Mouse (Mus musculus): ENCODE measurements around the gene Plcb1. TPM values are rescaled to one million over a fixed set of nuclear protein-coding genes. Genes with fewer than 3 reads are reported as not detected.

The Plcb1 gene
- polyA plus RNA-seq (2014; fragmentation: Nextera tagmentation; extraction: Ambion mirVana), result 5.6 and 7.9 TPM in 2 replicates

DNA sequence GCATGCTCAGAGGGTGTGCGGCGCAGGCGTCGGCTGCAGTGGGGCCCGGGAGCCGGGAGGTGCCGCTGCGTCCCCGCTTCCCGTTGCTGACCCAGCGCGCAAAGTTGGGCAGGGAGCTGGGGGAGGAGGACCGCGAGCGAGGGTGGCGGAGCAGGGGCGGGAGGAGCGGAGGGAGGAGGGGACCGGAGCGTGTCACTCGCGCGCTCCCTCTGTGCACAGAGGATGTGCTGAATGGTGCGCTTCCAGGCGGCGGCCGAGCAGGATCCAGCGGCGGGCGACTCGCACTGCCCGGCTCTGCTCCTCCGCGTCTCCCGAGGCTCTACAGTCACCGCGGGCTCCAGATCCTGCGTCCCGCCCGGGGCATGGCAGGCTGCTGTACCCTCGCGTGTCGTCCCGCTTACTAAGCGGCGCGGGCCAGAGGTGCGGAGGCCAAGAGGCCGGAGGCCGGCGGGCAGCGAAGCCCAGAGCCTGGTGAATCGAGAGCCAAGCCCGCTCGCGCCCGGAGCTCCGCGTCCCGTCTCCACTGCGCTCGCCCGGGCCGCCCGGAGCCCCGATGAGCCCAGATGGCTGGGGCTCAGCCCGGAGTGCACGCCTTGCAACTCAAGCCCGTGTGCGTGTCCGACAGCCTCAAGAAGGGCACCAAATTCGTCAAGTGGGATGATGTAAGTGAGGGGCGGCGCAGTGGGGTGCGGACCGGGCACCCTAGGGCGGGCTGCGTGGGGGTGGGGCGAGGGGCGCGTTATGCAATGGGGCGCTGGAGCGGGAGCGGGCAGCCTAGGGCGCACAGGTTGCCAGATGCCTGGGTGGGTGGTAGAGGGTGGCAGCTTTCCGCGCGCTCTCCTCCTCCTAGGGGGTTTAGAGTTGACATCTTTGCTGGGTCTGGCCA lies at the start of gene Plcb1:
Plcb1 (plus strand) TSS at position 98 of the 886 bp plus-strand sequence.
- no peaks in the 10 kb centered on the region for H3K36me3 ChIP-seq (ENCODE audit: control insufficient read depth, insufficient read depth, low read length)
- no peaks in the 10 kb centered on the region for H3K9me3 ChIP-seq (ENCODE audit: control insufficient read depth, low read length)
- H3K27ac ChIP-seq (ENCODE audit: low read depth, low read length), result no peak within 1 kb of the TSS
- peaks cover 11% of the 10 kb centered on the region for H3K27me3 ChIP-seq (replicated peaks; ENCODE audit: control insufficient read depth, insufficient read depth, low read length)
- H3K9ac ChIP-seq (ENCODE audit: low read depth, low read length), result peak within 1 kb of the TSS; percentile 51
- DNase-seq (ENCODE audit: low spot score), result peak; percentile 81
- peak within 1 kb of the TSS; percentile 54 for H3K4me3 ChIP-seq (ENCODE audit: low read depth, low read length)
- under 1% methylated on average over 71 of the region's 88 CpGs for WGBS
- ATAC-seq (replicated peaks; ENCODE audit: low FRiP score), result peak; percentile 89
- no peaks in the 10 kb centered on the region for H3K4me1 ChIP-seq (replicated peaks; ENCODE audit: control insufficient read depth, insufficient read depth, low read length)
- peak within 1 kb of the TSS; percentile 75 for H3K4me2 ChIP-seq

DNA sequence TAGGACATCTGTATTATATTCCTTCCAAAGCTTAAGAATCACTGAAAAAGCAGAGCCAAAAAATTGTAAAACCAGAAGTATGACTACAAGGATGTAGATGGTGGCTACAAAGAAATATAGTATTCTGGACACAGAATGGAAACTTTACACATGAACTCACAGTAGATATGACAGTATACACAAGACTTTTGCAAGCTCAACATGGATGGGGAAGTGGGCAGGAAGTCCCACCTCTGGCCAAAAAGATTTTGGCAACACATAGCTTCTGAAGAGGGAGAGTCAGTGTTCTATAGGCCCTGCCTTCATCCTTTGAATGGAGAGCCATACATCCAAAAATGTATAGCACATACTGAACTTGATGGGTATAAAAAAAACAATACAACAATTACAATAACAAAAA lies 30.3 kb upstream of the Plcb1 start:
- no peaks in the 10 kb centered on the region for H3K9me3 ChIP-seq (ENCODE audit: control insufficient read depth, low read length)
- H3K27ac ChIP-seq (ENCODE audit: low read depth, low read length), result no peak overlapping the region
- no peaks in the 10 kb centered on the region for H3K4me1 ChIP-seq (replicated peaks; ENCODE audit: control insufficient read depth, insufficient read depth, low read length)
- H3K9ac ChIP-seq (ENCODE audit: low read depth, low read length), result no peak overlapping the region
- DNase-seq (ENCODE audit: low spot score), result no peak
- H3K4me2 ChIP-seq, result no peak overlapping the region
- no peak overlapping the region for H3K4me3 ChIP-seq (ENCODE audit: low read depth, low read length)
- H3K36me3 ChIP-seq (ENCODE audit: control insufficient read depth, insufficient read depth, low read length), result no peaks in the 10 kb centered on the region
- no peak for ATAC-seq (replicated peaks; ENCODE audit: low FRiP score)
- no peaks in the 10 kb centered on the region for H3K27me3 ChIP-seq (replicated peaks; ENCODE audit: control insufficient read depth, insufficient read depth, low read length)

DNA sequence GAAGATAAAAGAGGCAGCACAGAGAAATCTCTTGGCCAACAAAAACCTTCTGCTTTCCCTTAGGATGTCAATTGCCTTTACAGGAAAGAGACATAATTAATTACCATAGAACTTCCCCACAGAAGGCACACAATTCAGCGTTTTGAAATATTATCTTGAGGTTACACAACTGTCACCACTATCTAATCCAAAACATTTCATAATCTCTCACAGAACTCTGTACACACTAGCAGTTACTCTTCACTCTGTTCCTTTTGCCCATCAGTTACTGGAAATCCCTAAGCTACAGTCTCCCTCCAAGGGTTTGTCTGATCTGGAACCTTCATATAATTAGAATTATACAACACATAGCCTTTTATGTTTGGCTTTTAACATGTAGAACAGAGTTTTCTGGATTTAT lies 29.8 kb upstream of the Plcb1 start:
- WGBS, result 50% methylated on average over 1 of the region's 1 CpGs
- Histone ChIP-seq H3K4me3 (ENCODE audit: low read depth, low read length) (no peak overlapping the region), H3K4me1 (replicated peaks; ENCODE audit: control insufficient read depth, insufficient read depth, low read length) (no peaks in the 10 kb centered on the region), H3K9me3 (ENCODE audit: control insufficient read depth, low read length) (no peaks in the 10 kb centered on the region), H3K27ac (ENCODE audit: low read depth, low read length) (no peak overlapping the region), H3K36me3 (ENCODE audit: control insufficient read depth, insufficient read depth, low read length) (no peaks in the 10 kb centered on the region), H3K27me3 (replicated peaks; ENCODE audit: control insufficient read depth, insufficient read depth, low read length) (no peaks in the 10 kb centered on the region), H3K4me2 (no peak overlapping the region), H3K9ac (ENCODE audit: low read depth, low read length) (no peak overlapping the region)
- ATAC-seq (replicated peaks; ENCODE audit: low FRiP score) (no peak), DNase-seq (ENCODE audit: low spot score) (no peak)

DNA sequence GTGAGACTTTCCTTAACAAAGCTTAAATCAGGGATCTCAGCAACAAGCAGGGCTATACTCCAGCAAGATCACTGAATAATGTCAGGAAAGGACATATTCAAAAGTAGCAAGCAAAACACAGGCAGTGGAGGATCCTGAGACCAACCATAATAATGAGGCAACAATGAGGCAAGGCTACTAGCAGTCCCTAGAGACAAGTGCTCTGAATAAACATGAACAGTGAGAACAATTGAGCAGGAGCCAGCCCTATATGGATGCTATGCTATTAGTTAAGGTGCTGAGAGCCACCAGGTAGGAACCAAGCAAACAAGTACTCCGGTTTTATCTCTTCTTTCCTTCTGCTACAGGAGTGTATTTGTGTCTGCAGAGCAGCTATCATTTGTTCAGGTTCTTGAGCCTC lies 24.8 kb upstream of the Plcb1 start:
- H3K27me3 ChIP-seq (replicated peaks; ENCODE audit: control insufficient read depth, insufficient read depth, low read length), result no peaks in the 10 kb centered on the region
- 84% methylated on average over 1 of the region's 1 CpGs for WGBS
- H3K9ac ChIP-seq (ENCODE audit: low read depth, low read length), result no peak overlapping the region
- H3K4me1 ChIP-seq (replicated peaks; ENCODE audit: control insufficient read depth, insufficient read depth, low read length), result no peaks in the 10 kb centered on the region
- no peak for DNase-seq (ENCODE audit: low spot score)
- H3K4me2 ChIP-seq, result no peak overlapping the region
- H3K4me3 ChIP-seq (ENCODE audit: low read depth, low read length), result no peak overlapping the region
- no peaks in the 10 kb centered on the region for H3K36me3 ChIP-seq (ENCODE audit: control insufficient read depth, insufficient read depth, low read length)
- no peaks in the 10 kb centered on the region for H3K9me3 ChIP-seq (ENCODE audit: control insufficient read depth, low read length)
- ATAC-seq (replicated peaks; ENCODE audit: low FRiP score), result no peak
- no peak overlapping the region for H3K27ac ChIP-seq (ENCODE audit: low read depth, low read length)

DNA sequence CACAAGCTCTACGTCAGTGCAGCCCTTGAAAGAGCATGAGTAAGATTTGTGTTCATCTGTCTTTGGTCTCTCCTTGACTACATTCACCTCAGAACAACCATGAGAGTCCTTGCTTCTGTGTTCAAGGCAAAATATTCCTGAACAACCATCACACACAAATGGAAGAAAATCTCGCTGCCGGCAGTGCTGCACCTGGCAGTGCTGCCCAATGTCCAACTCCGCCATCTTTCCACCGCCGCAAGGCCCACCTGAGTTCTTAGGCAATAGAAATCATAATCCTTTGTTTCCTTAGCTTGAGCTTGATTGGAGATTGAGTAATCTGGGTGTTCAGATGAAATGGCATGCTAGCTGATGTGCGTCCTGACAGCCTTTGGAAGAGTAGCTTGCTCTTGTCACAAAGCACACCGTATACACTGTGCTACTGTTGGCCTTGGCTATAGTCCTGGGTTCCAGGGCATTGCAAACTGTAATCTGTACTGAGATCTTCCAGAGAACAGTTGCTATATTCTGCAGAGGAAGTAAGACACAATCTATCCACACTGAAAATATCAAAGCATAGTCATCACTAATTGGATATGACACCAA lies 22.4 kb upstream of the Plcb1 start:
- DNase-seq (ENCODE audit: low spot score) (no peak), ATAC-seq (replicated peaks; ENCODE audit: low FRiP score) (no peak)
- WGBS, result 95% methylated on average over 8 of the region's 8 CpGs
- no peaks in the 10 kb centered on the region for H3K36me3 ChIP-seq (ENCODE audit: control insufficient read depth, insufficient read depth, low read length)
- H3K4me3 ChIP-seq (ENCODE audit: low read depth, low read length), result no peak overlapping the region
- H3K4me2 ChIP-seq, result no peak overlapping the region
- H3K9me3 ChIP-seq (ENCODE audit: control insufficient read depth, low read length), result no peaks in the 10 kb centered on the region
- no peak overlapping the region for H3K9ac ChIP-seq (ENCODE audit: low read depth, low read length)
- H3K27ac ChIP-seq (ENCODE audit: low read depth, low read length), result no peak overlapping the region
- no peaks in the 10 kb centered on the region for H3K4me1 ChIP-seq (replicated peaks; ENCODE audit: control insufficient read depth, insufficient read depth, low read length)
- H3K27me3 ChIP-seq (replicated peaks; ENCODE audit: control insufficient read depth, insufficient read depth, low read length), result no peaks in the 10 kb centered on the region

DNA sequence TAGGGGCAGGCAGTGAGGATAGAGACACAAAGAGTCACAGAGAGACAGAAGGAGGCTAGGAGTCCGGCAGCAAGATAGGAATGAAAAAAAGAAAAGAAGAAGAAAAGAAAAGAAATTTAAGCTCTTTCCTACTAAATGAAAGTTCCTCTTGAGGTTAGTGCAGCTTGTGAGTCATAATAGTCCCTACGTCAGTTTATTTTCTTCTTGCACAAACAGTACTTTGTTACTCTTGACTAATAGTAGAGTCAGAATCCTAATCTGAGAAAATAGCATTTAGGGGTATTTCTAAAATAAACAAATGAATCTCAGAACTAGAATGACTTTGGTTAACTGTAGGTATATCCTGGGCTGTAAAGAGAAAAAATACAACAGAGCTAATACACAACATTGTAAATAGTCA lies 21.4 kb upstream of the Plcb1 start:
- no peaks in the 10 kb centered on the region for H3K27me3 ChIP-seq (replicated peaks; ENCODE audit: control insufficient read depth, insufficient read depth, low read length)
- H3K27ac ChIP-seq (ENCODE audit: low read depth, low read length), result no peak overlapping the region
- ATAC-seq (replicated peaks; ENCODE audit: low FRiP score) (no peak), DNase-seq (ENCODE audit: low spot score) (no peak)
- H3K36me3 ChIP-seq (ENCODE audit: control insufficient read depth, insufficient read depth, low read length), result no peaks in the 10 kb centered on the region
- no peaks in the 10 kb centered on the region for H3K4me1 ChIP-seq (replicated peaks; ENCODE audit: control insufficient read depth, insufficient read depth, low read length)
- H3K4me2 ChIP-seq, result no peak overlapping the region
- no peaks in the 10 kb centered on the region for H3K9me3 ChIP-seq (ENCODE audit: control insufficient read depth, low read length)
- no peak overlapping the region for H3K9ac ChIP-seq (ENCODE audit: low read depth, low read length)
- no peak overlapping the region for H3K4me3 ChIP-seq (ENCODE audit: low read depth, low read length)
- WGBS, result 85% methylated on average over 2 of the region's 2 CpGs

DNA sequence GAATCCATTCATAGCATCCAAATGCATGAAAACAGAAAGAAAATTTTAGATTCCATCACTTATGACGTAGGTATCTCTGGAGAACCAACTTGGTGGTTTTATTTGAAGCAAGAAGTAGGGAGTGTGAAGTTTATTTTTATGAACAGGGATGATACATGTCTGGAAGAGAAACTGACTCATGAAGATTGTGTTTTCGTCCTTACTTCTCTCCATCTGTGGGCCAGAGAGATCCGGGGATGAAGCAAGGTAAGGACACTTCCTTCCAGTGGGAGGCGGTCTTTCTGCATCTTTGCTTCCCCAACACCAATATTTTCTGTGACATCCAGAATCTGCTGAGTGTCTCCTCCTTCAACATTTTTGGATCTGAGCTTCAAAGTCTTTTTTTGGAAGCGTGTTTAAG lies 6.0 kb upstream of the Plcb1 start:
- no peaks in the 10 kb centered on the region for H3K36me3 ChIP-seq (ENCODE audit: control insufficient read depth, insufficient read depth, low read length)
- DNase-seq (ENCODE audit: low spot score) (no peak), ATAC-seq (replicated peaks; ENCODE audit: low FRiP score) (no peak)
- no peak overlapping the region for H3K4me2 ChIP-seq
- H3K4me3 ChIP-seq (ENCODE audit: low read depth, low read length), result no peak overlapping the region
- no peak overlapping the region for H3K9ac ChIP-seq (ENCODE audit: low read depth, low read length)
- no peak overlapping the region for H3K27ac ChIP-seq (ENCODE audit: low read depth, low read length)
- H3K9me3 ChIP-seq (ENCODE audit: control insufficient read depth, low read length), result no peaks in the 10 kb centered on the region
- no peaks in the 10 kb centered on the region for H3K4me1 ChIP-seq (replicated peaks; ENCODE audit: control insufficient read depth, insufficient read depth, low read length)
- H3K27me3 ChIP-seq (replicated peaks; ENCODE audit: control insufficient read depth, insufficient read depth, low read length), result no peaks in the 10 kb centered on the region
- WGBS, result 66% methylated on average over 5 of the region's 5 CpGs

DNA sequence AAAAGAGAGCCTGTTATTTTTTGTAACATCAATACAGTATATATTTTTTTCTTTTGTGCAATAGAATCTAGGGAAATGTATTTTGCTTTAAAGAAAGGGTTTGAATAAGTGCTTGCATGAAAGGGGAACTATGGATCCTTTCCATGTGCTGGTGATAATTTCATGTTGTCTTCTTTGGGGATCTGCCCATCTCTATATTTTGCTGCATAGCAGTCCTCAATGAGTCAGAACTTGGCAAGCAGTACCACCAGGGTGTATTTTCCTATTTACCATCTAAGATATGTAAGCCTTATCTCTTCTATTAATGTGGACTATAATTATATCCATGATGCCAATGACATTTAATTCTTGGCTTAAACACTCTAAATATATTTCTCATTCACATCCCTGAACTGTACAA lies 5.6 kb upstream of the Plcb1 start:
- Histone ChIP-seq H3K4me3 (ENCODE audit: low read depth, low read length) (no peak overlapping the region), H3K9ac (ENCODE audit: low read depth, low read length) (no peak overlapping the region), H3K4me2 (no peak overlapping the region), H3K9me3 (ENCODE audit: control insufficient read depth, low read length) (no peaks in the 10 kb centered on the region), H3K27ac (ENCODE audit: low read depth, low read length) (no peak overlapping the region), H3K36me3 (ENCODE audit: control insufficient read depth, insufficient read depth, low read length) (no peaks in the 10 kb centered on the region), H3K4me1 (replicated peaks; ENCODE audit: control insufficient read depth, insufficient read depth, low read length) (no peaks in the 10 kb centered on the region), H3K27me3 (replicated peaks; ENCODE audit: control insufficient read depth, insufficient read depth, low read length) (no peaks in the 10 kb centered on the region)
- no peak for DNase-seq (ENCODE audit: low spot score)
- no peak for ATAC-seq (replicated peaks; ENCODE audit: low FRiP score)

DNA sequence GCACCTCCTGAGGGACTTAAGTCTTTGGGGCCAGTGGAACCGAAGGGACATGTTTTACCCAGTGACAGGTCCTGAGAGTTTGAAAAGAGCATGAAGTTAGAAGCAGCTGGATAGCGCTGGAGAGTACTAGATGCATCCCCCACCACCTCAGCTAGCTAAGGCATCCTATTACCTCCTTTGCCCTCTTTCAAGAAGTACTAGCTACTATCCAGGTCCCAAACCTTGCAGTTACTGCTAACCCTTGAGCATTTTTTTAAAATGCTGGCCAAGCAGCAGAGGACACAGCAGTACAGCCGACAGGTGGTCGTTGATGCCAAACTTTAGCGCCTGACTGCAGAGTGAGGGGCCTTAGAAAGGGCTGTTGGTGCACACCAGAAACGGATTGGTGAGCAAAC lies 986 bp downstream of the Plcb1 start:
- peaks cover 11% of the 10 kb centered on the region for H3K27me3 ChIP-seq (replicated peaks; ENCODE audit: control insufficient read depth, insufficient read depth, low read length)
- DNase-seq (ENCODE audit: low spot score) (no peak), ATAC-seq (replicated peaks; ENCODE audit: low FRiP score) (no peak; the same call in 1 of the 2 replicates)
- no peak overlapping the region for H3K27ac ChIP-seq (ENCODE audit: low read depth, low read length)
- 15% methylated on average over 6 of the region's 6 CpGs for WGBS
- H3K9me3 ChIP-seq (ENCODE audit: control insufficient read depth, low read length), result no peaks in the 10 kb centered on the region
- H3K9ac ChIP-seq (ENCODE audit: low read depth, low read length), result peak overlapping the region; percentile 51
- peak overlapping the region; percentile 54 for H3K4me3 ChIP-seq (ENCODE audit: low read depth, low read length)
- H3K36me3 ChIP-seq (ENCODE audit: control insufficient read depth, insufficient read depth, low read length), result no peaks in the 10 kb centered on the region
- H3K4me1 ChIP-seq (replicated peaks; ENCODE audit: control insufficient read depth, insufficient read depth, low read length), result no peaks in the 10 kb centered on the region
- peak overlapping the region; percentile 75 for H3K4me2 ChIP-seq

All from liver, embryonic 11.5 days (tissue).